Mouse (Mus musculus): ENCODE results near the gene Muc5b. TPM values are rescaled to one million over a fixed set of nuclear protein-coding genes. Genes with fewer than 3 reads are reported as not detected.
"Not testable (repeated sequence)": the region's sequence is repeated elsewhere in the genome, so short reads cannot be mapped to it uniquely, and the experiment has no call there.

Gene Muc5b
- polyA plus RNA-seq (2016; fragmentation: Nextera tagmentation; extraction: Ambion mirVana), result 0.03 and 0.05 TPM in 2 replicates

- Histone ChIP-seq H3K4me1 (no peaks in the 10 kb centered on the region), H3K4me3 (replicated peaks) (no peak within 1 kb of the TSS), H3K36me3 (replicated peaks) (no peaks in the 10 kb centered on the region), H3K9me3 (no peaks in the 10 kb centered on the region), H3K27me3 (no peaks in the 10 kb centered on the region), H3K9ac (no peak within 1 kb of the TSS), H3K27ac (no peak within 1 kb of the TSS), H3K4me2 (no peak within 1 kb of the TSS)
- no peak for ATAC-seq (ENCODE audit: low FRiP score)
- 80% methylated on average over 5 of the region's 5 CpGs for WGBS
These were observed at the start of gene Muc5b for GRCm38 (mm10) chr7:141838779-141839178. Gene Muc5b (plus strand): TSS chr7:141839070.

- whole genome bisulfite sequencing, result 100% methylated on average over 1 of the region's 1 CpGs
- ATAC-seq (ENCODE audit: low FRiP score), result no peak
These were observed 44.6 kb upstream of the Muc5b start for GRCm38 (mm10) chr7:141794251-141794650.

GRCm38 (mm10) chr7:141803206-141803605 lies 35.7 kb upstream of the Muc5b start:
- H3K4me3 ChIP-seq (replicated peaks), result no peak overlapping the region
- no peak overlapping the region for H3K27ac ChIP-seq
- no peak overlapping the region for H3K9ac ChIP-seq
- H3K36me3 ChIP-seq (replicated peaks), result no peaks in the 10 kb centered on the region
- H3K27me3 ChIP-seq, result no peaks in the 10 kb centered on the region
- H3K4me1 ChIP-seq, result no peaks in the 10 kb centered on the region
- H3K9me3 ChIP-seq, result no peaks in the 10 kb centered on the region
- H3K4me2 ChIP-seq, result no peak overlapping the region
- WGBS, result 87% methylated on average over 7 of the region's 7 CpGs
- ATAC-seq (ENCODE audit: low FRiP score), result no peak

More at GRCm38 (mm10) chr7:141794251-141794650, 44.6 kb upstream of the Muc5b start:
- Histone ChIP-seq H3K9me3 (no peaks in the 10 kb centered on the region), H3K36me3 (replicated peaks) (no peaks in the 10 kb centered on the region), H3K27me3 (no peaks in the 10 kb centered on the region), H3K4me3 (replicated peaks) (no peak overlapping the region), H3K9ac (no peak overlapping the region), H3K4me1 (no peaks in the 10 kb centered on the region), H3K27ac (no peak overlapping the region), H3K4me2 (no peak overlapping the region)

DNA sequence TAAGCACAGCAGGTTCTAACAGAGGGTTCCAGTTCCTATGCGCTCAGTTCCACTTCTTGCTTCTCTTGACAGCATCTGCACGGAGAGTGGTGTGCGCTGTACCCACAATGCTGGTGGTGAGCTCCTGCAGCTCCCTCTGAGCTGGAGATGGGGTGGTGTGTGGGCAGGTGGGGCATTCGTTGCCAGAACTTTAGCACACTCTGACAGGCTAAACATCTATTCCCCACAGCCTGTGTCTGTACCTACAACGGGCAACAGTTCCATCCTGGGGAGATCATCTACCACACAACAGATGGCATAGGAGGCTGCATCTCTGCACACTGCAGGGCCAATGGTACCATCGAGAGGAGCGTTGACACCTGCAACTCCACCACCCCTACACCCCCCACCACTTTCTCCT lies 33.5 kb upstream of the Muc5b start:
- no peaks in the 10 kb centered on the region for H3K36me3 ChIP-seq (replicated peaks)
- no peaks in the 10 kb centered on the region for H3K4me1 ChIP-seq
- H3K4me2 ChIP-seq, result no peak overlapping the region
- H3K9ac ChIP-seq, result no peak overlapping the region
- H3K27ac ChIP-seq, result no peak overlapping the region
- H3K4me3 ChIP-seq (replicated peaks), result no peak overlapping the region
- no peaks in the 10 kb centered on the region for H3K27me3 ChIP-seq
- WGBS, result 92% methylated on average over 7 of the region's 7 CpGs
- no peak for ATAC-seq (ENCODE audit: low FRiP score)
- no peaks in the 10 kb centered on the region for H3K9me3 ChIP-seq

- not testable (repeated sequence) for H3K27me3 ChIP-seq; H3K36me3 ChIP-seq (replicated peaks); H3K4me3 ChIP-seq (replicated peaks); H3K27ac ChIP-seq; H3K9ac ChIP-seq; ATAC-seq (ENCODE audit: low FRiP score); H3K4me2 ChIP-seq; H3K9me3 ChIP-seq; H3K4me1 ChIP-seq
- WGBS, result no CpG with 5 or more reads among the region's 4 CpGs
These were observed 31.0 kb upstream of the Muc5b start for GRCm38 (mm10) chr7:141807823-141808222.

- H3K4me2 ChIP-seq; H3K27ac ChIP-seq; H3K4me1 ChIP-seq; H3K9ac ChIP-seq; H3K9me3 ChIP-seq; H3K27me3 ChIP-seq; H3K4me3 ChIP-seq (replicated peaks); ATAC-seq (ENCODE audit: low FRiP score); H3K36me3 ChIP-seq (replicated peaks): not testable (repeated sequence)
- no CpG with 5 or more reads among the region's 4 CpGs for WGBS
These were observed 28.9 kb upstream of the Muc5b start for GRCm38 (mm10) chr7:141809933-141810332.

GRCm38 (mm10) chr7:141813321-141813720 lies 25.5 kb upstream of the Muc5b start:
- H3K4me2 ChIP-seq, result no peak overlapping the region
- 81% methylated on average over 4 of the region's 4 CpGs for WGBS
- no peaks in the 10 kb centered on the region for H3K27me3 ChIP-seq
- no peaks in the 10 kb centered on the region for H3K36me3 ChIP-seq (replicated peaks)
- no peak overlapping the region for H3K4me3 ChIP-seq (replicated peaks)
- no peak for ATAC-seq (ENCODE audit: low FRiP score)
- H3K9ac ChIP-seq, result no peak overlapping the region
- no peak overlapping the region for H3K27ac ChIP-seq
- peaks cover 13% of the 10 kb centered on the region for H3K4me1 ChIP-seq
- H3K9me3 ChIP-seq, result no peaks in the 10 kb centered on the region

- Histone ChIP-seq H3K27me3 (no peaks in the 10 kb centered on the region), H3K9ac (no peak overlapping the region), H3K4me1 (peaks cover 13% of the 10 kb centered on the region), H3K36me3 (replicated peaks) (no peaks in the 10 kb centered on the region), H3K27ac (no peak overlapping the region), H3K4me3 (replicated peaks) (no peak overlapping the region), H3K9me3 (no peaks in the 10 kb centered on the region), H3K4me2 (no peak overlapping the region)
- 80% methylated on average over 4 of the region's 4 CpGs for WGBS
- no peak for ATAC-seq (ENCODE audit: low FRiP score)
These were observed 23.5 kb upstream of the Muc5b start for GRCm38 (mm10) chr7:141815361-141815760.

- no peaks in the 10 kb centered on the region for H3K9me3 ChIP-seq
- ATAC-seq (ENCODE audit: low FRiP score), result no peak
- H3K27me3 ChIP-seq, result no peaks in the 10 kb centered on the region
- no peak overlapping the region for H3K4me3 ChIP-seq (replicated peaks)
- no peak overlapping the region for H3K27ac ChIP-seq
- no peak overlapping the region for H3K4me2 ChIP-seq
- no peak overlapping the region for H3K9ac ChIP-seq
- peaks cover 13% of the 10 kb centered on the region for H3K4me1 ChIP-seq
- H3K36me3 ChIP-seq (replicated peaks), result no peaks in the 10 kb centered on the region
- 57% methylated on average over 11 of the region's 11 CpGs for WGBS
These were observed 21.4 kb upstream of the Muc5b start for GRCm38 (mm10) chr7:141817355-141818075.

GRCm38 (mm10) chr7:141818267-141818666 lies 20.6 kb upstream of the Muc5b start:
- no peak for ATAC-seq (ENCODE audit: low FRiP score)
- peaks cover 13% of the 10 kb centered on the region for H3K4me1 ChIP-seq
- no peaks in the 10 kb centered on the region for H3K27me3 ChIP-seq
- H3K4me3 ChIP-seq (replicated peaks), result no peak overlapping the region
- H3K9me3 ChIP-seq, result no peaks in the 10 kb centered on the region
- H3K9ac ChIP-seq, result no peak overlapping the region
- 83% methylated on average over 3 of the region's 3 CpGs for WGBS
- no peak overlapping the region for H3K27ac ChIP-seq
- no peak overlapping the region for H3K4me2 ChIP-seq
- H3K36me3 ChIP-seq (replicated peaks), result no peaks in the 10 kb centered on the region

DNA sequence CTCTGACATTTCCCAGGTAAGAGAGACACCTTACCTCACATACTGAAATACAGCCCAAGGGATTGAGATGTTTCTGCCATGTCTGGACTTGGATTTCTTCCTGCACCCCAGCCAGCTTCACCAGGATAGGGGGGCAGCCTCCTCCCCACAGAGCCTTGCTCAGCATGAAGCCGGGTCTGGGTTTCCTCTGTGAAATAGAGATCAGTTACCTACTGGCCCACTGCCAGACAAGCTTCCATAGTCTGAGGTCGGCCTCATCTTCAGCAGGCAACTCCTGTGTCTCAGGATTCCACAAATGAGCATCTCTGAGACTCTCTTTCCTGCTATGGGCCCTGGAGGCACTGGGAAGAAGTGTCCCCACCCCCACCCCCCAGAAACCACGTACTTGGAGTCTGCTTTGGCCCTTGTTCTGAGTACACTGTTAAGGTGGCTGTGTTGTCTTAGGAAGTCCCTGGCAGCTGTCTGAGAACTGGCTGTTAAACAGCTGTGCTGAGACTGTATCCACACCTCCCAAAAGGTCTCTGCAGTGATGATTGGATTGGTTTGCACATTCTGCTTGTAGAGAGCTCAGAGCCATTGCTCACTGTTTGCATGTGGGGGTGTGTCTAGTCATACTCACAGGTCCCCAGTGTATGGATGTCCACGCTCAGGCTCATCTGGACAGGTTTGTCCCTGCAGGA lies 16.1 kb upstream of the Muc5b start:
- no peak for ATAC-seq (ENCODE audit: low FRiP score)
- no peak overlapping the region for H3K27ac ChIP-seq
- no peak overlapping the region for H3K4me2 ChIP-seq
- H3K4me1 ChIP-seq, result peaks cover 5% of the 10 kb centered on the region
- no peaks in the 10 kb centered on the region for H3K9me3 ChIP-seq
- no peak overlapping the region for H3K9ac ChIP-seq
- 57% methylated on average over 4 of the region's 4 CpGs for WGBS
- H3K36me3 ChIP-seq (replicated peaks), result no peaks in the 10 kb centered on the region
- no peaks in the 10 kb centered on the region for H3K27me3 ChIP-seq
- no peak overlapping the region for H3K4me3 ChIP-seq (replicated peaks)

GRCm38 (mm10) chr7:141823699-141824098 lies 15.2 kb upstream of the Muc5b start:
- Histone ChIP-seq H3K27ac (no peak overlapping the region), H3K9me3 (no peaks in the 10 kb centered on the region), H3K4me1 (no peaks in the 10 kb centered on the region; the same call in 1 of the 2 replicates), H3K4me2 (no peak overlapping the region), H3K36me3 (replicated peaks) (no peaks in the 10 kb centered on the region), H3K27me3 (no peaks in the 10 kb centered on the region), H3K9ac (no peak overlapping the region), H3K4me3 (replicated peaks) (no peak overlapping the region)
- no peak for ATAC-seq (ENCODE audit: low FRiP score)
- WGBS, result 86% methylated on average over 6 of the region's 6 CpGs

GRCm38 (mm10) chr7:141824398-141824797 lies 14.5 kb upstream of the Muc5b start:
- ATAC-seq (ENCODE audit: low FRiP score), result no peak
- Histone ChIP-seq H3K9ac (no peak overlapping the region), H3K27me3 (no peaks in the 10 kb centered on the region), H3K36me3 (replicated peaks) (no peaks in the 10 kb centered on the region), H3K4me3 (replicated peaks) (no peak overlapping the region), H3K4me1 (no peaks in the 10 kb centered on the region; the same call in 1 of the 2 replicates), H3K4me2 (no peak overlapping the region), H3K9me3 (no peaks in the 10 kb centered on the region), H3K27ac (no peak overlapping the region)
- 88% methylated on average over 9 of the region's 9 CpGs for WGBS
